Mouse (Mus musculus) retina, postnatal 1 day (tissue): Measurements from ENCODE around the gene Akap2.
A peak's percentile ranks its signal among the peaks of the same experiment; 100 is the strongest.
"Not testable (repeated sequence)": the region's sequence is repeated elsewhere in the genome, so short reads cannot be mapped to it uniquely, and the experiment has no call there.

Experiments
- DNase-seq: peaks from one replicate; pipeline ENCODE4 v3.0.0-alpha.2; 2012

Gene Akap2

GRCm38 (mm10) chr4:57883520-57884421, 166.3 kb downstream of the Akap2 start:
- no peak for DNase-seq

DNA sequence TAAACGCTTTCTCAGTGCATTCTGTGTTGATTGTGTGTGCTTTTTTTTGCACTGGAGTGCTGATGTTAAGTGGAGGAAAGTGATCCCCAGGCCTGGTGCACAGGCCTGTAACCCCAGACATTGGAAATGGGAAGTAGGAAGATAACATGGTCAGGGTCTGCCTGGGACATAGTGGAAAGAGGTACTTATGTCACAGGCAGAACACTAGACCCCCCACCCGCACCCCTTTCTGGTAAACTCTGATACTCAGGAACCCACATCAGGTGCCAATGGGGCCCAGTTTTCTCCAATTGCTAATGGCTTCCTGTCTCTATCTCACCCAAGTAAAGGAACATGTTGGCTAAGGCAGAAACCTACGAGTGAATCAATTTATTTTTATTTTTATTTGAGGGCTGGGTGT, 167.1 kb downstream of the Akap2 start:
- DNase-seq: no peak

- DNase-seq: no peak
Observed at GRCm38 (mm10) chr4:57885186-57885585, 167.7 kb downstream of the Akap2 start.

GRCm38 (mm10) chr4:57886066-57886887, 168.8 kb downstream of the Akap2 start:
- DNase-seq: peak; percentile 54

- DNase-seq: no peak
Observed at GRCm38 (mm10) chr4:57886888-57887230, 169.4 kb downstream of the Akap2 start.

GRCm38 (mm10) chr4:57888246-57888645, 170.8 kb downstream of the Akap2 start:
- DNase-seq: no peak

GRCm38 (mm10) chr4:57888978-57889377, 171.5 kb downstream of the Akap2 start:
- not testable (repeated sequence) for DNase-seq

- DNase-seq: no peak
Observed at GRCm38 (mm10) chr4:57889773-57890172, 172.3 kb downstream of the Akap2 start.

DNA sequence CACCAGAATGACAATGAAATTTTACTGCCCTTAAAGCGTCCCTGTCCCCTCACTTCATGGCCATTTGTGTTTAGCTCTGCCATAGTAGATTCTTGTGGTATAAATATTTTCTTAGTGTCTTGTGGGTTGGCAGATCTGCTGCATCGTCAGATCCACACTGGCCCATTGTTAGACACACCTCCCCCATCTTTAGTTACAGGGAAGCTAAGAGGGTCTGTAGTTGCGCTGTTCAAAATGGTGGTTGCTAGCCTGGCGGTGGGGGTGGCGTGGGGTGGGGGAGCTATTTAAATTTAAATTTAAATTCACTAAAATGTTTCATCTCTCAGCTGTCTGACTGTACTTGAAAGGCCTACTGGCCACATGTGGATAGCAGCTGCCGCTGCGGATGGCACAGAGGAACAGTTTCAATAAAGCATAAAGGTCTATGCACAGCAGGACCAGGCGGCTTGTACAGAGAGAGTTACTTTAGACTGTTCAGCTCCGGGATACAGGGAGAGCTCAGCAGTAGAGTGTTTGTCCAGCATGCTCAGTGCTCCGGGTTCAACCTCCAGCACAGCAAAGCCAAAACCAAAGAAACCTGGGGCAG, 174.6 kb downstream of the Akap2 start:
- DNase-seq: no peak

DNA sequence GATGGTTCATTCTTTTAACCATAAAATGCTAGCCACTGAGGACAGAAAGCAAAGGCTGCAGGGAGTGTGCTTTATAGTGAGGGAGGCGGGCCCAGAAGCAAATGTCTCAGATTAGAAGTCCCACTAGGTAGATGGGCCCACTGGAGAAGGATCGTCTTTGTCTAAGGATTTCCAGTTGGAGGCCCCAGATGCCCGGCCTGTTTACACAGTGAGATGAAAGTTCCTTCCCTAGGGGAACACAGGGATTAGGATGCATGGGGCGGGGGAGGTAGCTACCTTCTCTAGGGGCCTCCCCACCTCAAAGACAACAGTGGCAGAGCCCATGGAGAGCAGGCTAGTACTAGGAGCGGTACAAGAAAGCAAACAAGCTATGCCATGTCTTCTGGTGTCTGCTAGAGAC, 177.7 kb downstream of the Akap2 start:
- no peak for DNase-seq

GRCm38 (mm10) chr4:57895902-57896301, 178.4 kb downstream of the Akap2 start:
- DNase-seq: no peak

DNA sequence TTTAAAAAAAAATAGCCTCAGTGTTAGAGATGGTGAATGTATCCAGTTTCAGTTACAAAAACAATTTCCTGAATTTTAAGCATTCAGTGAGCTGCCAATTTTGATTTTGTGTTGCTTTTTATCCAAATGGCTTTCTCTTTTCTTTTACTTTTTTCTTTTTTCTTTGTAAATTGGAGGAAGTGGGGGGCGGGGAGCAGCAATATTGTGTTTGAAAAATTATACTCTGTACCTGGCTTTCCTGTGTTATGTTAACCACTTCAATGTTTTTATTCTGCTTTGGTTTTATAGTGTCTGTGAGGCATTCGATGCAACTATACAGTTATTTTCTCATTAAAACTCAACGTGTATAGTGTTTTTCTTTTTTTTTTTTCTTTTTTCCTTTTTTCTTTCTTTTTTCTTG, 179.2 kb downstream of the Akap2 start:
- DNase-seq: no peak

DNA sequence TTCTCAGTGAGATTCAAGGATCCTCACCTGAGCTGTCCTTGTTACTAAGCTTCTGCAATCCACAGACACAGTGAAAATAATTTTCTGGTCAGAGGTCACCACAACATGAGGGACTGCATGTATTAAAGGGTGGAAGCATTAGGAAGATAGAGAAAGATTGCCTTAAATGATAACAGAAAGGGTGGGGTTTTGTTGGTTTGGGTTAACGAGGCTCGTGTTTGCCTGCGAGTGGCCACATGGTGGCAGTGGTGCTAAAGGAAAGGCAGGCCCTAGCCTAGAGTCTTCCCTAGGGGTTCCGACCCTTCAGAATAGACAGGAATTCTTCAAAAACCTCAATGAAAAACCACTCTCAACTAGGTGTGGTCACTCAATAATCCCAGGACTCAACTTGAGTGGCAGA, 183.8 kb downstream of the Akap2 start:
- peak; percentile 58 for DNase-seq

DNA sequence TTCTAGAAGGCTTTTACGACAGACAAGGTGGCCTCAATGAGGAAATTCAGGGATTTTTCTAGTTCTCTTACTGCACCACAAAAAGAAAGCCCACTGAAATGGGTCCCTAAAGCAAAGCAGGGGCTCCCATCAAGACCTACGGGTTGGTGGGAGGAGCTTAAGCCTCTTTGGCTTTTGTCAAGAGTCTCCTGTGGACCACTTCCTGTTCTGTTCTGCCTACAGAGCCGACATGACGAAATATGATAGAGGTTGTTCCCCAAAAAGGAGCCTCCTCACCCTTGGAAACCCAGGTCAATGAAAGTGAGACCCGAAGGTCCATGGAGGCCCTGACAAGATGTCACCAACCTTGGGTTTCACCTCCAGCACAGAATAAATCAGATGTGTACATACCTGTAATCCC, 185.2 kb downstream of the Akap2 start:
- DNase-seq: no peak

DNA sequence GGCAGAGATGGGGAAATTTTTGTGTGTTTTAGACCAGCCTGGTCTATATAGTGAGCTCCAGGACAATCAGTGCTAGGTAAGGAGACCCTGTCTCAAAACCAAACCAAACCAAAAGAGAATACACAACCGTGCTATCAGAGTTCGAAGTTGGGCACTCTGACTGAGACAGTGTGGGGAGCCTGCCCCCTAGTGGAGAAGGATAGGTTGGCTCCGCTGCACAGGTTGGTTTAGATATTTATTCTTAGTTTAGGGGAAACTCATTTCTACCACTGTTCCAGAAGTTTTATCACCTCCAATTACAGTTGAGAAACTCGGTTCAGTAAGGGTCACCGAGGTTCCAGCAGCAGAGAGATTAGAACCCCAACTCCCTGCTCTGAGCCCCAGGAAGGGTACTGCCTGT, 186.8 kb downstream of the Akap2 start:
- DNase-seq: peak; percentile 59

DNA sequence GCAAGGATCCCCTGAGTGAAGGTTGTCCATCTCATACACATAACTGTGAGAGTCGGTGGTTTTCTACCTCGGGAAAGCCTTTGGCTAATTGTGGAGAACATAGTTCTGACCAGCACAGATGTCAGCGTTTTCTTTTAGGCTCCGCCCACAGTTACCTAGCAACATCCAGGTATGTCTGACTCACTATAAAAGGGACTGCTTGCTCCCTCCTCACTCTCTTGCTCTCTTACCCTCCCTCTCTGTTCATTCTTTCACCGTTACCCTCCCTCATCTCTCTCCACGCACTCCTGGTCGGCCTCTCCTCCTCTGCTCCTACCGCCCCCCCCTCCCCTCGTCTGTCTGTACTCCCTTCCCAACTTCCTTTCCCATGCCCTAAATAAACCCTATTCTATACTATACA, 187.2 kb downstream of the Akap2 start:
- no peak for DNase-seq

DNA sequence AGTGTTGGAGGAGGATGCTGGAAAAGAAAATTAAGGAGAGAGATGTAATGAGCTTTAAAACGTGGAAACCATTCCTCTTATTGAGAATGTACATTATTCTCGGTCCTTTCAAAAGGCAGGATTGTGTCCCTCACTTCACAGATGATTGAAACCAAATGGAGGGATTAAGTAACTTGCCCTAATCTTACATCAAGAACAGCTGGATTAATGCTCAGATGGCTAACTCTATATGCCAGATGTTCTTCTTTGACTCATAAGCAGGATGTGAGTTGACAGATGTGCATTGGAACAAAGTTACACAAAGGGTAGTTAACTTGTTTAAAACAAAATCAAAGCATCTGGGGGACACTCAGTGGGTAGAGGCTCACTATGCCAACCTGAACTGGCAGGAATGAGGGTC, 189.3 kb downstream of the Akap2 start:
- no peak for DNase-seq

- DNase-seq: no peak
Observed at GRCm38 (mm10) chr4:57908860-57909259, 191.4 kb downstream of the Akap2 start.

GRCm38 (mm10) chr4:57913021-57913420, 195.6 kb downstream of the Akap2 start:
- DNase-seq: no peak

GRCm38 (mm10) chr4:57914193-57915190, 197.0 kb downstream of the Akap2 start:
- no peak for DNase-seq

DNA sequence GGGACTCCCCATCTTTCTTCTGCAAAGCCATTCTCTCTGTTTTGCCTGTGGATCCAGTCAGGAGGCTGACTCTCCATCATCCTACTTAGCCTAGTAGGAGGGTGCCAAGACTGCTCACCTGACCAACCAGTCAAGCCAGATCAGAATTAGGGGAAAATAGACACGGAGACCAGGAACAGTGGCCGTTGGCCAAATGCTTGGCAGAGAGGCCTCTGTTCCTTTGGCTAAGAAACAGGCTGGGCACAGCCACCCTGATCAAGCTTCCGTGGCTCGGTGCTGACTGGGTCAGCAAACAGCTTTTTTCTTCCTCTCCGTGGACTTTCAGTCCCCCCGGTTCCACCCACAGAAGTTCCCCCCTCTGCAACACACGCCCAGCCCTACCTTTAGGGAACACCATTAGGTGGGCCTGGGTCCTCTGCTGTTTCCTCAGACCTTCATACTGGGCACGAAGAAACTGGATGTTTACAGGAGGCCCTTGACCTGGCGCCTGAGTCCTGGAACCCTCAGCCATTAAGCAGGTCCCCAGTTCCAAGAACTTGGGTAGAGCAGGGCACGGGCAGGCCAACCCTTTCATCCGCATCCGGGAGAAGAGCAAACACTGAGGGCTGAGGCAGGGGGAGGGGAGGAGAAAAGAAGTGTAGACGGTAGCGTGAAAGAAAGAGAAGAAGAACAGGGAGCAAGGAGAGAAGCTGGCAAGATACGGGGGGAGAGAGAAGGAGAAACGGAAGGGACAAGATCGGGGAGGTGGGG, 197.9 kb downstream of the Akap2 start:
- DNase-seq: no peak

DNA sequence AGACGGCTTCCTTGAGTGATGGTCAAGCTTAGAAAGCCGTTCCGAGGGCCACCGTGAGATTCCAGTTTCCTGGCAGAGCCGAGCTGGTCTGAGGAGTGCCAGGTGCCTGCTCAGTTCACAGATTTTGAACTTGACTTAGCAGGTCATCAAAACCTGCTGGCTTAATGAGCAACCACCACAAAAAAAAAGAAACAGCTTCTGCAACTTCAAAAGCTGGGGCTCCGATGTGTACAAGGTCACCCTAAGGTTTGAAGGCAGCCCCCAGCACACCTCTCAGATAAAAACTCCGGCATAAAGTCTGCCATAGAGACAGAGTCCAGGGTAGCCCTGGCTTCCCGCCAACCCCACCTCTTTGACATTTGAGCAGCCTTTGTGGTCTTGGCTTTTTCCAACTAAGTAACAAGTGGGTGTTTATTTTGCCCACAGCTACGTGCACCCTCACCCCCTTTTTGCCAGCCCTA, 198.8 kb downstream of the Akap2 start, which contains the start of gene D630039A03Rik:
Gene D630039A03Rik, minus strand, starts transcription at position 97 of the 461 bp plus-strand sequence.
- no peak for DNase-seq
